Mouse (Mus musculus) neural tube, embryonic 13.5 days (tissue): ENCODE data around the gene Gtf2b. TPM values are rescaled to one million over a fixed set of nuclear protein-coding genes. Genes with fewer than 3 reads are reported as not detected.
A peak's percentile ranks its signal among the peaks of the same experiment; 100 is the strongest.

ENCODE experiments used
- ATAC-seq: fragments of 200-750 bp; cut with Nextera tagmentation; 2 replicates; pipeline ENCODE4 v1.8.0; 2017; ENCODE audit warnings: low read depth, mild to moderate bottlenecking, moderate TSS enrichment, moderate library complexity
- H3K27ac ChIP-seq: fragments of 300-500 bp; sonication (generic); replicated peaks from 2 replicates; pipeline ENCODE4 v1.5.1; 2015; ENCODE audit warnings: moderate library complexity, mild to moderate bottlenecking, inconsistent platforms
- H3K27me3 ChIP-seq: fragments of 300-500 bp; sonication (generic); 2 replicates; pipeline ENCODE4 v1.6.1; 2015; ENCODE audit warnings: mild to moderate bottlenecking, inconsistent platforms
- H3K36me3 ChIP-seq: fragments of 300-500 bp; sonication (generic); 2 replicates; pipeline ENCODE4 v1.6.1; 2015; ENCODE audit warnings: mild to moderate bottlenecking, inconsistent platforms
- H3K4me1 ChIP-seq: fragments of 300-500 bp; sonication (generic); replicated peaks from 2 replicates; pipeline ENCODE4 v1.6.1; 2015; ENCODE audit warnings: inconsistent platforms
- H3K4me2 ChIP-seq: fragments of 300-500 bp; sonication (generic); 2 replicates; pipeline ENCODE4 v1.6.1; 2015; ENCODE audit warnings: inconsistent platforms, mild to moderate bottlenecking, moderate library complexity
- H3K4me3 ChIP-seq: fragments of 300-500 bp; sonication (generic); 2 replicates; pipeline ENCODE4 v1.5.1; 2015; ENCODE audit warnings: mild to moderate bottlenecking, inconsistent platforms
- H3K9ac ChIP-seq: fragments of 300-500 bp; sonication (generic); 2 replicates; pipeline ENCODE4 v1.6.1; 2015; ENCODE audit warnings: moderate library complexity, mild to moderate bottlenecking, inconsistent platforms
- H3K9me3 ChIP-seq: fragments of 300-500 bp; sonication (generic); 2 replicates; pipeline ENCODE4 v1.6.1; 2016; ENCODE audit warnings: inconsistent platforms
- WGBS: fragments of 180-500 bp; shearing (Covaris S2); methylation state at CpG from one replicate; pipeline ENCODE4 v1.1.7; 2015; 5-methylcytosine and 5-hydroxymethylcytosine counted together
- polyA plus RNA-seq: library from polyadenylated mRNA; unstranded; fragments of >200 nt; fragmentation: Nextera tagmentation; extraction: Ambion mirVana; gene quantifications from 2 replicates; pipeline ENCODE4 v1.2.1, GENCODE M21; 2015

Gtf2b gene
- polyA plus RNA-seq: 96.2 and 104 TPM in 2 replicates

GRCm38 (mm10) chr3:142764995-142765777 lies at the start of gene Gtf2b:
Gene Gtf2b, plus strand, starts transcription at chr3:142765045.
- peak within 1 kb of the TSS; percentile 83 for H3K4me2 ChIP-seq
- under 1% methylated on average over 64 of the region's 64 CpGs for WGBS

GRCm38 (mm10) chr3:142725481-142725880 lies 39.4 kb upstream of the Gtf2b start:
- Histone ChIP-seq H3K27ac (no peak overlapping the region), H3K27me3 (no peaks in the 10 kb centered on the region), H3K9me3 (no peaks in the 10 kb centered on the region), H3K9ac (no peak overlapping the region), H3K4me3 (no peak overlapping the region), H3K4me1 (no peaks in the 10 kb centered on the region), H3K4me2 (no peak overlapping the region), H3K36me3 (no peaks in the 10 kb centered on the region)
- ATAC-seq: no peak
- WGBS: 72% methylated on average over 2 of the region's 2 CpGs

More at GRCm38 (mm10) chr3:142764995-142765777, at the start of gene Gtf2b:
- H3K9me3 ChIP-seq: no peaks in the 10 kb centered on the region
- peak within 1 kb of the TSS; percentile 90 for H3K4me3 ChIP-seq
- peak within 1 kb of the TSS; percentile 92 for H3K27ac ChIP-seq
- peaks cover 36% of the 10 kb centered on the region for H3K4me1 ChIP-seq
- no peaks in the 10 kb centered on the region for H3K36me3 ChIP-seq
- peak; percentile 99 for ATAC-seq
- H3K9ac ChIP-seq: peak within 1 kb of the TSS; percentile 94
- H3K27me3 ChIP-seq: no peaks in the 10 kb centered on the region

- no peaks in the 10 kb centered on the region for H3K27me3 ChIP-seq
- no peak overlapping the region for H3K4me2 ChIP-seq
- no peak overlapping the region for H3K27ac ChIP-seq
- H3K4me1 ChIP-seq: no peaks in the 10 kb centered on the region
- no peaks in the 10 kb centered on the region for H3K36me3 ChIP-seq
- no peak for ATAC-seq
- H3K4me3 ChIP-seq: no peak overlapping the region
- no peak overlapping the region for H3K9ac ChIP-seq
- WGBS: 89% methylated on average over 22 of the region's 22 CpGs
- no peaks in the 10 kb centered on the region for H3K9me3 ChIP-seq
Observed at GRCm38 (mm10) chr3:142725969-142726672, 38.7 kb upstream of the Gtf2b start.

- no peak overlapping the region for H3K4me2 ChIP-seq
- no peaks in the 10 kb centered on the region for H3K9me3 ChIP-seq
- no peak overlapping the region for H3K9ac ChIP-seq
- no peaks in the 10 kb centered on the region for H3K27me3 ChIP-seq
- H3K4me3 ChIP-seq: no peak overlapping the region
- WGBS: 88% methylated on average over 12 of the region's 12 CpGs
- no peak overlapping the region for H3K27ac ChIP-seq
- no peaks in the 10 kb centered on the region for H3K36me3 ChIP-seq
- no peak for ATAC-seq
- H3K4me1 ChIP-seq: no peaks in the 10 kb centered on the region
Observed at GRCm38 (mm10) chr3:142734291-142734690, 30.6 kb upstream of the Gtf2b start.

- Histone ChIP-seq H3K4me2 (no peak overlapping the region), H3K27ac (no peak overlapping the region), H3K36me3 (no peaks in the 10 kb centered on the region), H3K9ac (no peak overlapping the region), H3K27me3 (no peaks in the 10 kb centered on the region), H3K4me1 (no peaks in the 10 kb centered on the region), H3K9me3 (no peaks in the 10 kb centered on the region), H3K4me3 (no peak overlapping the region)
- WGBS: 83% methylated on average over 7 of the region's 7 CpGs
- ATAC-seq: no peak
Observed at GRCm38 (mm10) chr3:142740896-142741295, 23.9 kb upstream of the Gtf2b start.

GRCm38 (mm10) chr3:142743973-142744898 lies 20.6 kb upstream of the Gtf2b start:
- H3K9me3 ChIP-seq: no peaks in the 10 kb centered on the region
- H3K9ac ChIP-seq: no peak overlapping the region
- no peaks in the 10 kb centered on the region for H3K36me3 ChIP-seq
- no peaks in the 10 kb centered on the region for H3K4me1 ChIP-seq
- 0 out of 2 replicates have a peak, but pooled peaks have one; percentile 43 for ATAC-seq
- H3K27me3 ChIP-seq: no peaks in the 10 kb centered on the region
- H3K4me2 ChIP-seq: no peak overlapping the region
- 63% methylated on average over 21 of the region's 21 CpGs for WGBS
- H3K4me3 ChIP-seq: no peak overlapping the region
- H3K27ac ChIP-seq: no peak overlapping the region

- Histone ChIP-seq H3K4me3 (no peak overlapping the region), H3K36me3 (no peaks in the 10 kb centered on the region), H3K4me1 (no peaks in the 10 kb centered on the region), H3K27me3 (no peaks in the 10 kb centered on the region), H3K9me3 (no peaks in the 10 kb centered on the region), H3K9ac (no peak overlapping the region), H3K27ac (no peak overlapping the region), H3K4me2 (no peak overlapping the region)
- 98% methylated on average over 2 of the region's 2 CpGs for WGBS
- ATAC-seq: no peak
Observed at GRCm38 (mm10) chr3:142745076-142745475, 19.8 kb upstream of the Gtf2b start.

- WGBS: 95% methylated on average over 7 of the region's 7 CpGs
- H3K27me3 ChIP-seq: no peaks in the 10 kb centered on the region
- H3K36me3 ChIP-seq: no peaks in the 10 kb centered on the region
- H3K4me1 ChIP-seq: no peaks in the 10 kb centered on the region
- H3K9ac ChIP-seq: no peak overlapping the region
- no peak overlapping the region for H3K4me2 ChIP-seq
- no peak overlapping the region for H3K27ac ChIP-seq
- no peak overlapping the region for H3K4me3 ChIP-seq
- no peaks in the 10 kb centered on the region for H3K9me3 ChIP-seq
- ATAC-seq: no peak
Observed at GRCm38 (mm10) chr3:142747673-142748072, 17.2 kb upstream of the Gtf2b start.

- Histone ChIP-seq H3K36me3 (no peaks in the 10 kb centered on the region), H3K27ac (no peak overlapping the region), H3K27me3 (no peaks in the 10 kb centered on the region), H3K9me3 (no peaks in the 10 kb centered on the region), H3K9ac (no peak overlapping the region), H3K4me2 (no peak overlapping the region), H3K4me1 (no peaks in the 10 kb centered on the region), H3K4me3 (no peak overlapping the region)
- no peak for ATAC-seq
- whole genome bisulfite sequencing: 89% methylated on average over 16 of the region's 16 CpGs
Observed at GRCm38 (mm10) chr3:142749131-142749530, 15.7 kb upstream of the Gtf2b start.

GRCm38 (mm10) chr3:142755132-142755867 lies 9.5 kb upstream of the Gtf2b start:
- Histone ChIP-seq H3K4me1 (no peaks in the 10 kb centered on the region), H3K27ac (no peak overlapping the region), H3K9ac (no peak overlapping the region), H3K4me2 (no peak overlapping the region), H3K4me3 (no peak overlapping the region), H3K36me3 (no peaks in the 10 kb centered on the region), H3K9me3 (no peaks in the 10 kb centered on the region), H3K27me3 (no peaks in the 10 kb centered on the region)
- 79% methylated on average over 18 of the region's 18 CpGs for WGBS
- no peak for ATAC-seq

- ATAC-seq: no peak
- Histone ChIP-seq H3K9me3 (no peaks in the 10 kb centered on the region), H3K27ac (no peak overlapping the region), H3K4me3 (no peak overlapping the region), H3K4me2 (no peak overlapping the region), H3K27me3 (no peaks in the 10 kb centered on the region), H3K9ac (no peak overlapping the region), H3K4me1 (no peaks in the 10 kb centered on the region), H3K36me3 (no peaks in the 10 kb centered on the region)
- WGBS: 71% methylated on average over 12 of the region's 12 CpGs
Observed at GRCm38 (mm10) chr3:142757841-142758240, 7.0 kb upstream of the Gtf2b start.
